Mouse (Mus musculus): ENCODE results near the gene Ndufs6. TPM values are rescaled to one million over a fixed set of nuclear protein-coding genes. Genes with fewer than 3 reads are reported as not detected.

Gene Ndufs6
- polyA plus RNA-seq (2015; fragmentation: Nextera tagmentation; extraction: Ambion mirVana), result 391 and 393 TPM in 2 replicates

DNA sequence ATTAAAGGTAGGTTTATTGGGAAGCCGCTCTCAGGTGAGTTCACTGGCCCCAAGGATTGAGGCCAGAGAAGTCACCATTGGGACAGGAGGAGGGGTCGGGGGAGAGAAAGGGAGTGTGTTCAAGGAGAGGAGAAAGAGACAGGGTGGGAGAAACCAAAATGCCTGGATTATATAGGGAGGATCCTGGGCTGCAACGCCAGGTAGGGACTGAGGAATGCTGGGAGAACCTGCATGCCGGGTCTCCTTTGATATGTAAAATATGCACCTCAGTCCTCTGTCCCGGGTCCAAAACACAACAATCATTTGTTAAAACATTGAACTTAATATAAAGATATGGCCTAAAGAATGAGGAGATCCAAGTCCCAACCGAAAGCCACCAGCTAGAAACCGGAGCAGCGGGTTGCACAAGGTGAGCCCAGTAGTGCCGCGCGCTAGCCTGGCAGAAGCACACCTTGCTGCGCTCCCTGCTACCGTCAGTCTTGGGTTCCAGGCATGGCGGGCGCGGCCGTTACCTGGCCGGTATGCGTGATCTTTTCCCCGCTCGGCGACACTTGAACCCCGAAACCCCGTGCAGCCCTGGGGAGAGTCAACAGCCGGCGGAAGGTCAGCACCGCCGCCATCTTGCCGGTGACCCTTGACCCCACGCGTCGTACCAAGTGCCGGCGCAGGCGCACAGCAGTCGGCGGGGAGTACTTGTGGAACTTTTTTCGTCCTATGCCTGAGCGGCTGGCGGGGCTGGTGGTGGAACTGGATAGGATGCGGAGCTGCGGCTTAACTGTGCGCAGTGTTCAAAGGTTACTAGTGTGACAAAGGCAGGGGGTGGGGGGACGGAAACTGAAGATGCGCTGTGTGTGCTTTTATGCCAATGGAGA is at the start of gene Ndufs6, which contains the start of gene Mrpl36:
Ndufs6 (minus strand) TSS at position 716 of the 872 bp plus-strand sequence.
Mrpl36 (plus strand) TSS at position 687 of the 872 bp plus-strand sequence.
- Histone ChIP-seq H3K27ac (ENCODE audit: low read length) (peak within 1 kb of the TSS; percentile 81), H3K4me2 (replicated peaks; ENCODE audit: low read depth, low read length) (peak within 1 kb of the TSS; percentile 80), H3K9me3 (ENCODE audit: low read length) (no peaks in the 10 kb centered on the region), H3K27me3 (ENCODE audit: insufficient read depth, low read length) (no peaks in the 10 kb centered on the region), H3K9ac (replicated peaks; ENCODE audit: low read length) (peak within 1 kb of the TSS; percentile 87), H3K4me1 (ENCODE audit: insufficient read depth, low read length) (peaks cover 19% of the 10 kb centered on the region), H3K4me3 (ENCODE audit: low read length) (peak within 1 kb of the TSS; percentile 92), H3K36me3 (ENCODE audit: insufficient read depth, low read length) (peaks cover 23% of the 10 kb centered on the region)
- under 1% methylated on average over 45 of the region's 45 CpGs for WGBS
- ATAC-seq (ENCODE audit: low FRiP score, low TSS enrichment), result peak; percentile 91

DNA sequence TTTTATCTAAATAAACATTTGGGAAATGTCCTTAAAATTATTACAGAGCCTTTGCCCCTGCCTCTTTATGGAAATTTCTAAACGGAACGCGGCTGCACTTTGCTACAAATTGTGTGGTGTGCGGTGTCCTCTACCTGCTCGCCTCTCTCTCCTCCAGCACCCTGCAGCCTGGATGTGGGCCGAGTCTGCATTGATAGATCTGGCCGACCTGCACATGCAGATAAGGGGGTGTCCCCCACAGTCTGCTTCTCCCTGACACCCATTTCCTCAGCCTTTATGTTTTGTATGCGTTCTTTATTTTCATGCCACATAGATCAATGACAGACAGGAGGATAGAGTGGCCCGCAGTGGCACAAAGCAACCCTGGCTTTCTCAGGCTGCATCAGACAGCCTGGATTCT is 49.3 kb upstream of the Ndufs6 start:
- H3K27me3 ChIP-seq (ENCODE audit: insufficient read depth, low read length), result no peaks in the 10 kb centered on the region
- no peak overlapping the region for H3K4me2 ChIP-seq (replicated peaks; ENCODE audit: low read depth, low read length)
- no peak for ATAC-seq (ENCODE audit: low FRiP score, low TSS enrichment)
- no peaks in the 10 kb centered on the region for H3K4me1 ChIP-seq (ENCODE audit: insufficient read depth, low read length)
- H3K4me3 ChIP-seq (ENCODE audit: low read length), result no peak overlapping the region
- WGBS, result 90% methylated on average over 9 of the region's 9 CpGs
- H3K9me3 ChIP-seq (ENCODE audit: low read length), result no peaks in the 10 kb centered on the region
- H3K9ac ChIP-seq (replicated peaks; ENCODE audit: low read length), result no peak overlapping the region
- no peaks in the 10 kb centered on the region for H3K36me3 ChIP-seq (ENCODE audit: insufficient read depth, low read length)
- H3K27ac ChIP-seq (ENCODE audit: low read length), result no peak overlapping the region

- Histone ChIP-seq H3K9me3 (ENCODE audit: low read length) (no peaks in the 10 kb centered on the region), H3K27ac (ENCODE audit: low read length) (no peak overlapping the region), H3K9ac (replicated peaks; ENCODE audit: low read length) (no peak overlapping the region), H3K4me1 (ENCODE audit: insufficient read depth, low read length) (no peaks in the 10 kb centered on the region), H3K36me3 (ENCODE audit: insufficient read depth, low read length) (no peaks in the 10 kb centered on the region), H3K4me2 (replicated peaks; ENCODE audit: low read depth, low read length) (no peak overlapping the region), H3K27me3 (ENCODE audit: insufficient read depth, low read length) (no peaks in the 10 kb centered on the region), H3K4me3 (ENCODE audit: low read length) (no peak overlapping the region)
- WGBS, result 55% methylated on average over 2 of the region's 2 CpGs
- ATAC-seq (ENCODE audit: low FRiP score, low TSS enrichment), result 0 out of 2 replicates have a peak, but pooled peaks have one; percentile 15
Observed at GRCm38 (mm10) chr13:73374612-73375011, 46.3 kb upstream of the Ndufs6 start.

DNA sequence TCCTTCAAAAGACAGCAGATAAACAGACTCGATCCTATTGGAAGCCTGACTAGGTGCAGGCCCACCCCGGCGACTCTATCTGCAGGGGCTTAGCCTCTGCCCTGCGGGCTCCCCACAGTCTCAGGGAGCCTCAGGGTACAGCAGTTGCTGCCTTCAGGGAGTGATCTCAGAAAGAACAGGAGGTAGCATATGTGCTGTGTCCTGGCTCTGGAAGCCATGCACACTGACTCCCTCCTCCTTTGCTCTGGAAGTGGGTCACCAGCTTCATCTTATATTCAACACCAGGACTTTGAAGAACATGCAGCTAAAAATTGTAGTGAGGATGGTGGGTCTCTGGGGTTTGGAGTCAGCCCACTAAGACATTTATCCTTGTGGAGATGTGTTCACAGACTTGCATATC is 45.0 kb upstream of the Ndufs6 start:
- no peak overlapping the region for H3K27ac ChIP-seq (ENCODE audit: low read length)
- no peaks in the 10 kb centered on the region for H3K9me3 ChIP-seq (ENCODE audit: low read length)
- no peak for ATAC-seq (ENCODE audit: low FRiP score, low TSS enrichment)
- no peak overlapping the region for H3K4me2 ChIP-seq (replicated peaks; ENCODE audit: low read depth, low read length)
- no peaks in the 10 kb centered on the region for H3K36me3 ChIP-seq (ENCODE audit: insufficient read depth, low read length)
- H3K4me1 ChIP-seq (ENCODE audit: insufficient read depth, low read length), result no peaks in the 10 kb centered on the region
- H3K4me3 ChIP-seq (ENCODE audit: low read length), result no peak overlapping the region
- WGBS, result 89% methylated on average over 4 of the region's 4 CpGs
- H3K27me3 ChIP-seq (ENCODE audit: insufficient read depth, low read length), result no peaks in the 10 kb centered on the region
- H3K9ac ChIP-seq (replicated peaks; ENCODE audit: low read length), result no peak overlapping the region

GRCm38 (mm10) chr13:73357106-73357505 is 28.8 kb upstream of the Ndufs6 start:
- Histone ChIP-seq H3K36me3 (ENCODE audit: insufficient read depth, low read length) (no peaks in the 10 kb centered on the region), H3K27ac (ENCODE audit: low read length) (no peak overlapping the region), H3K9ac (replicated peaks; ENCODE audit: low read length) (no peak overlapping the region), H3K27me3 (ENCODE audit: insufficient read depth, low read length) (no peaks in the 10 kb centered on the region), H3K4me1 (ENCODE audit: insufficient read depth, low read length) (no peaks in the 10 kb centered on the region), H3K9me3 (ENCODE audit: low read length) (no peaks in the 10 kb centered on the region), H3K4me2 (replicated peaks; ENCODE audit: low read depth, low read length) (no peak overlapping the region), H3K4me3 (ENCODE audit: low read length) (no peak overlapping the region)
- no peak for ATAC-seq (ENCODE audit: low FRiP score, low TSS enrichment)
- WGBS, result 81% methylated on average over 3 of the region's 3 CpGs

GRCm38 (mm10) chr13:73352491-73352890 is 24.1 kb upstream of the Ndufs6 start:
- no peak overlapping the region for H3K27ac ChIP-seq (ENCODE audit: low read length)
- H3K4me3 ChIP-seq (ENCODE audit: low read length), result no peak overlapping the region
- ATAC-seq (ENCODE audit: low FRiP score, low TSS enrichment), result no peak
- H3K4me1 ChIP-seq (ENCODE audit: insufficient read depth, low read length), result no peaks in the 10 kb centered on the region
- H3K4me2 ChIP-seq (replicated peaks; ENCODE audit: low read depth, low read length), result no peak overlapping the region
- no peaks in the 10 kb centered on the region for H3K27me3 ChIP-seq (ENCODE audit: insufficient read depth, low read length)
- H3K9me3 ChIP-seq (ENCODE audit: low read length), result no peaks in the 10 kb centered on the region
- no peaks in the 10 kb centered on the region for H3K36me3 ChIP-seq (ENCODE audit: insufficient read depth, low read length)
- no peak overlapping the region for H3K9ac ChIP-seq (replicated peaks; ENCODE audit: low read length)

DNA sequence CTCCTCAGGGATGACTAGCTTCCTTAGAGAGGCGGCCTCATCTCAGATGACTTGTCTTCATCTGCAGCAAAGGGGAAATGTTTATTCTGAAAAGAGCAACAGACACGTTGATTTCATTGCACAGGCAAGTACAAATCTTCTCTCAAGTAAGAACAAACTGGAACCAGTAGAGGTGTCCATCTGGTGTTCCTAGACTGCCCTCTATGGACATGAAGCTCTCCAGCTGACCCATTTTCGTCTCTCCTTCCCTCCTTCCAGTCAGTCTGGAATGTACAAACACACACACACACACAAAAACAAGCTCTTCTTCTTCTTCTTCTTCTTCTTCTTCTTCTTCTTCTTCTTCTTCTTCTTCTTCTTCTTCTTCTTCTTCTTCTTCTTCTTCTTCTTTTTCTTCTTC is 23.6 kb upstream of the Ndufs6 start:
- no peak overlapping the region for H3K4me3 ChIP-seq (ENCODE audit: low read length)
- H3K36me3 ChIP-seq (ENCODE audit: insufficient read depth, low read length), result no peaks in the 10 kb centered on the region
- no peaks in the 10 kb centered on the region for H3K9me3 ChIP-seq (ENCODE audit: low read length)
- no peaks in the 10 kb centered on the region for H3K4me1 ChIP-seq (ENCODE audit: insufficient read depth, low read length)
- H3K9ac ChIP-seq (replicated peaks; ENCODE audit: low read length), result no peak overlapping the region
- 61% methylated on average over 3 of the region's 3 CpGs for WGBS
- no peak overlapping the region for H3K4me2 ChIP-seq (replicated peaks; ENCODE audit: low read depth, low read length)
- no peak overlapping the region for H3K27ac ChIP-seq (ENCODE audit: low read length)
- ATAC-seq (ENCODE audit: low FRiP score, low TSS enrichment), result no peak
- H3K27me3 ChIP-seq (ENCODE audit: insufficient read depth, low read length), result no peaks in the 10 kb centered on the region

- no peak for ATAC-seq (ENCODE audit: low FRiP score, low TSS enrichment)
- H3K27me3 ChIP-seq (ENCODE audit: insufficient read depth, low read length), result no peaks in the 10 kb centered on the region
- no peaks in the 10 kb centered on the region for H3K36me3 ChIP-seq (ENCODE audit: insufficient read depth, low read length)
- no peak overlapping the region for H3K4me2 ChIP-seq (replicated peaks; ENCODE audit: low read depth, low read length)
- no peaks in the 10 kb centered on the region for H3K9me3 ChIP-seq (ENCODE audit: low read length)
- 88% methylated on average over 9 of the region's 9 CpGs for WGBS
- no peak overlapping the region for H3K27ac ChIP-seq (ENCODE audit: low read length)
- no peak overlapping the region for H3K4me3 ChIP-seq (ENCODE audit: low read length)
- H3K4me1 ChIP-seq (ENCODE audit: insufficient read depth, low read length), result no peaks in the 10 kb centered on the region
- H3K9ac ChIP-seq (replicated peaks; ENCODE audit: low read length), result no peak overlapping the region
Observed at GRCm38 (mm10) chr13:73350741-73351140, 22.4 kb upstream of the Ndufs6 start.

DNA sequence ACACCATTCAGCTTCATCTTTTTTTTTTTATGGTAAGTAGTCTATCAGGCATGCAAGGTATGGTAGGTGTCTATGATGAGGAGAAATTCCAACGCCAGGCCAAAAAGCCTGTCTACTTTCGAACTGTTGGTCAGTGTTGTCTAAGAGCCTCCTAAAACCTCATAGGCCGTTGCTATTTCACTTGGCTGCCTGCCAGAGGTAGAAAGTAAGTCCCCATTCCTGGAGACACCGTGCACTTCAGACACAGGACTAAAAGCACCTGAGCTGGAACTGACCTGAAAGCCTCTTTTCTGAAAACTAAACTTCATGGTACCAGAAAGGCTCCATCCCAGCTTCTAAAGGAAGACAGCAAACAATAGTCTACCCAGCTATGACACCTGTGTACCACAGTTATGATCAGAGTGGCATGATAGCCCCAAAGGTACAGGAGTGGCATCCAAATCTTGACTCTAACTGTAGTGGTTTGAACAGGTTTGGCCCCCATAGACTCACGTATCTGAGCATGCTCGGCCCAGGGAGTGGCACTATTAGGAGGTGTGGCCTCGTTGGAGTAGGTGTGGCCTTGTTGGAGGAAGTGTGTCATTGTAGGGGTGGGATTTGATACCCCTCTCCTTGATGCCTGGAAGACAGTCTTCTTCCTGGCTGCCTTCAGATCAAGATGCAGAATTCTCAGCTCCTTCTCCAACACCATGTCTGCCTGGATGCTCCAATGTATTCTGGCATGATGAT is 19.7 kb upstream of the Ndufs6 start:
- Histone ChIP-seq H3K9ac (replicated peaks; ENCODE audit: low read length) (no peak overlapping the region), H3K9me3 (ENCODE audit: low read length) (no peaks in the 10 kb centered on the region), H3K4me1 (ENCODE audit: insufficient read depth, low read length) (no peaks in the 10 kb centered on the region), H3K27ac (ENCODE audit: low read length) (no peak overlapping the region), H3K36me3 (ENCODE audit: insufficient read depth, low read length) (no peaks in the 10 kb centered on the region), H3K4me3 (ENCODE audit: low read length) (no peak overlapping the region), H3K4me2 (replicated peaks; ENCODE audit: low read depth, low read length) (no peak overlapping the region), H3K27me3 (ENCODE audit: insufficient read depth, low read length) (no peaks in the 10 kb centered on the region)
- 83% methylated on average over 7 of the region's 7 CpGs for WGBS
- ATAC-seq (ENCODE audit: low FRiP score, low TSS enrichment), result no peak

DNA sequence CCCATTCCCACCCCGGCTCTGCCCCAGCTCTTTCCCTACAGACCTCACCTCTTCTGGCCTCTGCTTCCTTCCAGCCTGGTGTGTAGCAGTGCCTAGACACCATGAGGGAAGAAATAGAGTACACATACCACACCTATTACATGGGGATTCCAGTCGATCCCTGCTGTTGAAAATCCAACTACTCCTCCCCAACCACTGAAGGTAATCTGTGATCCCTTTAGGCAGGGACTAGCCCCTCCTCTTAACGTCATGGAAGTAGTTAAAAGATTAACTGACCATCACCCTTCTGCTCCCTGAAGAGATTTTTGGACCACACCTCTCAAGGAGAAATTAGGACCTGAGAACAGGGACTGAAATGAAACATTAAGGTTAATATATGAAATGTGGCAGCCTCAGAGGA is 18.8 kb upstream of the Ndufs6 start:
- ATAC-seq (ENCODE audit: low FRiP score, low TSS enrichment), result no peak
- Histone ChIP-seq H3K27me3 (ENCODE audit: insufficient read depth, low read length) (0 out of 2 replicates have a peak, but pooled peaks cover 3% of the 10 kb centered on the region), H3K4me1 (ENCODE audit: insufficient read depth, low read length) (no peaks in the 10 kb centered on the region), H3K9ac (replicated peaks; ENCODE audit: low read length) (no peak overlapping the region), H3K36me3 (ENCODE audit: insufficient read depth, low read length) (no peaks in the 10 kb centered on the region), H3K27ac (ENCODE audit: low read length) (no peak overlapping the region), H3K9me3 (ENCODE audit: low read length) (no peaks in the 10 kb centered on the region), H3K4me2 (replicated peaks; ENCODE audit: low read depth, low read length) (no peak overlapping the region), H3K4me3 (ENCODE audit: low read length) (no peak overlapping the region)
- 63% methylated on average over 3 of the region's 3 CpGs for WGBS
